Comparison of ENCODE assay signal across 11 mouse cellular contexts in the genomic region with DNA sequence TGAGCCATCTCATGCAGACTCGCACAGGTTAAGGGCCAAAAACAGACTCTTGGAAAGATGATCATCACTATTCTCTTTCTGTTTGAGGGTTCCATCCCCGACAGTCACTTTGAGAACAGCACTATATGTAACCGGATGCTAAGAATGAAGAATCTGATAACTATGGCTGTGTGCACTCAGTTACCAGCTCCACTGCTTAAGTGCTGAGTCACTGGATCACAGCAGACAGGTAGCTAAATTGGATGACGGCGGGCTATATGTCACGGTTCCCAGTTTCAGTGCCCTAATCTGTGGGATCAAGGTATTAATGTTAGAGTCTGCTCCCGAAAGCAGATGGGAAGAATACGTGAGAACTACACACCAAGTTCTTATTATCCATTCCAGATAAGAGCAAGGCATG. TPM values are rescaled to one million over a fixed set of nuclear protein-coding genes. Genes with fewer than 3 reads are reported as not detected.
DNase-seq lines count a peak whose midpoint lies in the region; ATAC-seq lines count a peak whose summit lies in the region.
"Had no signal": no experiment of that assay in that cellular context is flagged by ENCODE, and none has a peak within 500 bp of the region (broad histone marks: within the 10 kb centered on the region; RNA-seq: fewer than 3 reads in every experiment).

No protein-coding gene starts in this region.

- H3K27me3 ChIP-seq in intestine, embryonic 14.5 days (replicated peaks; ENCODE audit: control insufficient read depth, insufficient read depth, low read length), result peaks cover 100% of the 10 kb centered on the region
- peaks cover 71% of the 10 kb centered on the region for H3K27me3 ChIP-seq in intestine, embryonic 16.5 days (replicated peaks; ENCODE audit: control insufficient read depth, insufficient read depth, low read length)
- H3K27me3 ChIP-seq in embryonic facial prominence, embryonic 13.5 days, result peaks cover 99% of the 10 kb centered on the region
- H3K27me3 ChIP-seq in hindbrain, embryonic 13.5 days, result peaks cover 61% of the 10 kb centered on the region
- peaks cover 46% of the 10 kb centered on the region; the same call in 1 of the 2 replicates for H3K27me3 ChIP-seq in midbrain, embryonic 14.5 days (ENCODE audit: control insufficient read depth, insufficient read depth, low read length)

- H3K27ac ChIP-seq in intestine, embryonic 14.5 days (ENCODE audit: low read depth), result no peak overlapping the region
- no peak overlapping the region for H3K27ac ChIP-seq in intestine, embryonic 16.5 days (ENCODE audit: low read length)
- no peak overlapping the region for H3K27ac ChIP-seq in embryonic facial prominence, embryonic 13.5 days
- peak overlapping the region; percentile 72 for H3K27ac ChIP-seq in hindbrain, embryonic 13.5 days
- no peak overlapping the region for H3K27ac ChIP-seq in midbrain, embryonic 14.5 days (replicated peaks; ENCODE audit: low read depth, low read length)

- H3K4me2 ChIP-seq in intestine, embryonic 14.5 days (ENCODE audit: low read length), result no peak overlapping the region
- H3K4me2 ChIP-seq in intestine, embryonic 16.5 days (ENCODE audit: low read depth, low read length), result no peak overlapping the region
- H3K4me2 ChIP-seq in embryonic facial prominence, embryonic 13.5 days, result peak overlapping the region; percentile 59
- peak overlapping the region; percentile 51 for H3K4me2 ChIP-seq in hindbrain, embryonic 13.5 days
- peak overlapping the region; percentile 53 for H3K4me2 ChIP-seq in midbrain, embryonic 14.5 days (ENCODE audit: low read length)

- no peak for DNase-seq in intestine, embryonic 14.5 days (ENCODE audit: low spot score)
- DNase-seq in midbrain, embryonic 14.5 days, result peak; percentile 13
- DNase-seq in cerebellum, adult 11-12 months, result no peak
- DNase-seq: lung, adult 18-20 months; thymus, adult 2 months had no signal

- WGBS in intestine, embryonic 14.5 days, result 2% methylated on average over 8 of the region's 8 CpGs
- 4% methylated on average over 8 of the region's 8 CpGs for WGBS in intestine, embryonic 16.5 days
- 1% methylated on average over 8 of the region's 8 CpGs for WGBS in embryonic facial prominence, embryonic 13.5 days
- WGBS in hindbrain, embryonic 13.5 days, result under 1% methylated on average over 8 of the region's 8 CpGs
- WGBS in midbrain, embryonic 14.5 days, result 3% methylated on average over 8 of the region's 8 CpGs

- no peaks in the 10 kb centered on the region for H3K36me3 ChIP-seq in intestine, embryonic 14.5 days (ENCODE audit: control insufficient read depth, insufficient read depth, low read length)
- no peaks in the 10 kb centered on the region for H3K36me3 ChIP-seq in intestine, embryonic 16.5 days (ENCODE audit: control insufficient read depth, insufficient read depth, low read length)
- H3K36me3 ChIP-seq in embryonic facial prominence, embryonic 13.5 days, result no peaks in the 10 kb centered on the region
- H3K36me3 ChIP-seq in hindbrain, embryonic 13.5 days, result no peaks in the 10 kb centered on the region
- H3K36me3 ChIP-seq in midbrain, embryonic 14.5 days (ENCODE audit: control insufficient read depth, insufficient read depth, low read length), result no peaks in the 10 kb centered on the region

- peak overlapping the region; percentile 16; the same call in 1 of the 2 replicates for H3K4me3 ChIP-seq in intestine, embryonic 14.5 days (ENCODE audit: low read depth, low read length)
- no peak overlapping the region for H3K4me3 ChIP-seq in intestine, embryonic 16.5 days (ENCODE audit: low read length)
- peak overlapping the region; percentile 36; the same call in 1 of the 2 replicates for H3K4me3 ChIP-seq in embryonic facial prominence, embryonic 13.5 days
- H3K4me3 ChIP-seq in hindbrain, embryonic 13.5 days, result peak overlapping the region; percentile 32; the same call in 1 of the 2 replicates
- H3K4me3 ChIP-seq in midbrain, embryonic 14.5 days (replicated peaks; ENCODE audit: low read depth, low read length), result no peak overlapping the region
- H3K4me3 ChIP-seq: myocyte had no signal

- H3K9ac ChIP-seq in intestine, embryonic 14.5 days (ENCODE audit: low read length), result no peak overlapping the region
- H3K9ac ChIP-seq in intestine, embryonic 16.5 days (ENCODE audit: low read depth, low read length), result no peak overlapping the region
- no peak overlapping the region for H3K9ac ChIP-seq in embryonic facial prominence, embryonic 13.5 days
- 0 out of 2 replicates have a peak overlapping the region, but pooled peaks have one; percentile 60 for H3K9ac ChIP-seq in hindbrain, embryonic 13.5 days
- H3K9ac ChIP-seq in midbrain, embryonic 14.5 days (replicated peaks; ENCODE audit: low read length), result no peak overlapping the region

- no peaks in the 10 kb centered on the region for H3K9me3 ChIP-seq in intestine, embryonic 14.5 days (ENCODE audit: control insufficient read depth, low read length)
- no peaks in the 10 kb centered on the region for H3K9me3 ChIP-seq in intestine, embryonic 16.5 days (ENCODE audit: control insufficient read depth, low read length)
- H3K9me3 ChIP-seq in embryonic facial prominence, embryonic 13.5 days, result no peaks in the 10 kb centered on the region
- H3K9me3 ChIP-seq in hindbrain, embryonic 13.5 days, result no peaks in the 10 kb centered on the region
- no peaks in the 10 kb centered on the region for H3K9me3 ChIP-seq in midbrain, embryonic 14.5 days (ENCODE audit: control insufficient read depth, low read length)

- no peak for ATAC-seq in intestine, embryonic 14.5 days (replicated peaks; ENCODE audit: low FRiP score, low TSS enrichment, low read depth)
- no peak for ATAC-seq in intestine, embryonic 16.5 days
- no peak for ATAC-seq in embryonic facial prominence, embryonic 13.5 days (ENCODE audit: insufficient number of reproducible peaks, insufficient read depth, low FRiP score, low TSS enrichment, low read depth)
- ATAC-seq in hindbrain, embryonic 13.5 days (ENCODE audit: low FRiP score), result no peak
- ATAC-seq in midbrain, embryonic 14.5 days (ENCODE audit: low FRiP score, low TSS enrichment), result no peak
- ATAC-seq in inflammation-experienced regulatory T-cells, adult 6 months, result no peak
- ATAC-seq in granulocyte monocyte progenitor cell, adult 5-6 weeks (replicated peaks; ENCODE audit: poor library complexity, severe bottlenecking), result no peak

- H3K4me1 ChIP-seq in intestine, embryonic 14.5 days (replicated peaks; ENCODE audit: control insufficient read depth, insufficient read depth, low read length), result peaks cover 11% of the 10 kb centered on the region
- peaks cover 12% of the 10 kb centered on the region; the same call in 1 of the 2 replicates for H3K4me1 ChIP-seq in intestine, embryonic 16.5 days (ENCODE audit: control insufficient read depth, insufficient read depth, low read length)
- peaks cover 29% of the 10 kb centered on the region for H3K4me1 ChIP-seq in embryonic facial prominence, embryonic 13.5 days
- H3K4me1 ChIP-seq in hindbrain, embryonic 13.5 days (replicated peaks), result peaks cover 89% of the 10 kb centered on the region
- peaks cover 60% of the 10 kb centered on the region for H3K4me1 ChIP-seq in midbrain, embryonic 14.5 days (ENCODE audit: control insufficient read depth, insufficient read depth, low read length)

RNA-seq across cellular contexts. Expression of a gene that starts 22.8 kb away (rescaled TPM):
- polyA plus RNA-seq in intestine, embryonic 14.5 days (2014; fragmentation: Nextera tagmentation; extraction: Ambion mirVana), result not detected in 2 replicates
- 0.07 TPM in 1 of 2 replicates, not detected in the other for polyA plus RNA-seq in intestine, embryonic 16.5 days (2015; fragmentation: Nextera tagmentation; extraction: Ambion mirVana)
- 0.44 and 0.62 TPM in 2 replicates for polyA plus RNA-seq in embryonic facial prominence, embryonic 13.5 days (2015; fragmentation: Nextera tagmentation; extraction: Ambion mirVana)
- polyA plus RNA-seq in hindbrain, embryonic 13.5 days (2015; fragmentation: Nextera tagmentation; extraction: Ambion mirVana), result 64.6 and 91.3 TPM in 2 replicates
- 8.9 and 13.3 TPM in 2 replicates for polyA plus RNA-seq in midbrain, embryonic 14.5 days (2014; fragmentation: Nextera tagmentation; extraction: Ambion mirVana)
- not detected for polyA plus RNA-seq in inflammation-experienced regulatory T-cells, adult 6 months (2017; shearing (Covaris generic))
- 0.95 TPM in 1 of 2 replicates, not detected in the other for total RNA-seq in granulocyte monocyte progenitor cell, adult 5-6 weeks (2014; fragmentation: Nextera tagmentation)
- total RNA-seq in granulocyte monocyte progenitor cell, adult 5-6 weeks (2017), result 0.13 and 2.2 TPM in 2 replicates

RNA-seq across cellular contexts. Expression of a gene that starts 33.3 kb away (rescaled TPM):
- polyA plus RNA-seq in intestine, embryonic 14.5 days (2014; fragmentation: Nextera tagmentation; extraction: Ambion mirVana), result 28.7 and 29.5 TPM in 2 replicates
- 8.1 and 10.9 TPM in 2 replicates for polyA plus RNA-seq in intestine, embryonic 16.5 days (2015; fragmentation: Nextera tagmentation; extraction: Ambion mirVana)
- polyA plus RNA-seq in embryonic facial prominence, embryonic 13.5 days (2015; fragmentation: Nextera tagmentation; extraction: Ambion mirVana), result 31.1 and 34.9 TPM in 2 replicates
- 35.4 and 39.2 TPM in 2 replicates for polyA plus RNA-seq in hindbrain, embryonic 13.5 days (2015; fragmentation: Nextera tagmentation; extraction: Ambion mirVana)
- 32.5 and 42.9 TPM in 2 replicates for polyA plus RNA-seq in midbrain, embryonic 14.5 days (2014; fragmentation: Nextera tagmentation; extraction: Ambion mirVana)
- polyA plus RNA-seq in inflammation-experienced regulatory T-cells, adult 6 months (2017; shearing (Covaris generic)), result 10 to 100 TPM in 2 of 3 experiments, 1 to 10 TPM in 1; 5.3 to 16.0 (median 11.6) TPM
- total RNA-seq in granulocyte monocyte progenitor cell, adult 5-6 weeks (2014; fragmentation: Nextera tagmentation), result 24.7 and 30.4 TPM in 2 replicates
- 20.6 and 31.1 TPM in 2 replicates for total RNA-seq in granulocyte monocyte progenitor cell, adult 5-6 weeks (2017)

RNA-seq across cellular contexts. Expression of a gene that starts 54.2 kb away (rescaled TPM):
- 9.8 and 12.8 TPM in 2 replicates for polyA plus RNA-seq in intestine, embryonic 14.5 days (2014; fragmentation: Nextera tagmentation; extraction: Ambion mirVana)
- polyA plus RNA-seq in intestine, embryonic 16.5 days (2015; fragmentation: Nextera tagmentation; extraction: Ambion mirVana), result 11.7 and 13.9 TPM in 2 replicates
- polyA plus RNA-seq in embryonic facial prominence, embryonic 13.5 days (2015; fragmentation: Nextera tagmentation; extraction: Ambion mirVana), result 9.5 and 10.1 TPM in 2 replicates
- 5.7 and 6.5 TPM in 2 replicates for polyA plus RNA-seq in hindbrain, embryonic 13.5 days (2015; fragmentation: Nextera tagmentation; extraction: Ambion mirVana)
- polyA plus RNA-seq in midbrain, embryonic 14.5 days (2014; fragmentation: Nextera tagmentation; extraction: Ambion mirVana), result 2.6 and 4.5 TPM in 2 replicates
- polyA plus RNA-seq in inflammation-experienced regulatory T-cells, adult 6 months (2017; shearing (Covaris generic)), result not detected
- total RNA-seq in granulocyte monocyte progenitor cell, adult 5-6 weeks (2014; fragmentation: Nextera tagmentation), result 0.30 TPM in 1 of 2 replicates, not detected in the other
- total RNA-seq in granulocyte monocyte progenitor cell, adult 5-6 weeks (2017), result 0.04 TPM in 1 of 2 replicates, not detected in the other
- polyA plus RNA-seq: myocyte had no signal

Comparison
In these comparisons a context has a peak if more than half of its experiments do, and no peak if none do; other contexts are left out.
1. H3K4me3 ChIP-seq: peak in intestine, embryonic 14.5 days (single experiment), embryonic facial prominence, embryonic 13.5 days (single experiment) and hindbrain, embryonic 13.5 days (single experiment); none in intestine, embryonic 16.5 days (single experiment) and midbrain, embryonic 14.5 days (single experiment).
2. H3K4me2 ChIP-seq: peak in embryonic facial prominence, embryonic 13.5 days (single experiment), hindbrain, embryonic 13.5 days (single experiment) and midbrain, embryonic 14.5 days (single experiment); none in intestine, embryonic 14.5 days (single experiment) and intestine, embryonic 16.5 days (single experiment).